13 mouse cellular contexts compared by ENCODE assay signal in the genomic region with DNA sequence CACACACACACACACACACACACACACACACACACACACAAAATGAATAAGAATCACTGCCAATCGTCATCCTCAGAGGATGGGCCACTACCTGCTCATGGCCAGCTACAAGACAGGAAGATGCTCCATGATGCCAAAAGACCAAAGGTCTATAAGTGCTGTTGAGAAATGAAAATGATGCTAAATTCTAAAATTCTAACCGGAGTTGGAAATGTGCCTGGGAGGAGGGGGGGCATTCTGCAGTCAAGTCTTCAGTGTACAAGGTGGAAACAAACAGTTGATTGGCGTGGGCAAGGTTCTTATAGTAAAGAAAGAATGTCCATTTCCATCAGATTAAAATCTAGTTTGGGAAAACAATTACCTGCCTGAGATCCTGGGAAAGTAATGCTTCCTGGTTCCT.
DNase-seq lines count a peak whose midpoint lies in the region; ATAC-seq lines count a peak whose summit lies in the region.
"Had no signal": no experiment of that assay in that cellular context is flagged by ENCODE, and none has a peak within 500 bp of the region (broad histone marks: within the 10 kb centered on the region; RNA-seq: fewer than 3 reads in every experiment).

No protein-coding gene starts in this region.

- no peaks in the 10 kb centered on the region for H3K27me3 ChIP-seq in embryonic facial prominence, embryonic 13.5 days
- no peaks in the 10 kb centered on the region for H3K27me3 ChIP-seq in embryonic facial prominence, embryonic 10.5 days (replicated peaks; ENCODE audit: low read depth, poor library complexity, severe bottlenecking)
- H3K27me3 ChIP-seq in limb, embryonic 12.5 days, result no peaks in the 10 kb centered on the region
- no peaks in the 10 kb centered on the region for H3K27me3 ChIP-seq in limb, embryonic 10.5 days (ENCODE audit: low read depth, poor library complexity, severe bottlenecking)
- H3K27me3 ChIP-seq in neural tube, embryonic 15.5 days (replicated peaks), result no peaks in the 10 kb centered on the region

- peak overlapping the region; percentile 72; the same call in 1 of the 2 replicates for H3K27ac ChIP-seq in embryonic facial prominence, embryonic 13.5 days
- H3K27ac ChIP-seq in embryonic facial prominence, embryonic 10.5 days (replicated peaks), result no peak overlapping the region
- peak overlapping the region; percentile 59; the same call in 1 of the 2 replicates for H3K27ac ChIP-seq in limb, embryonic 12.5 days
- H3K27ac ChIP-seq in limb, embryonic 10.5 days, result no peak overlapping the region
- H3K27ac ChIP-seq in neural tube, embryonic 15.5 days (replicated peaks), result 0 out of 2 replicates have a peak overlapping the region, but pooled peaks have one; percentile 45
- H3K27ac ChIP-seq: liver, embryonic 14.5 days had no signal

- no peak for DNase-seq in embryonic facial prominence, embryonic 10.5 days (ENCODE audit: low spot score)
- DNase-seq in limb, embryonic 10.5 days (ENCODE audit: low spot score), result no peak
- peak; percentile 53 for DNase-seq in kidney, postnatal 25 days
- DNase-seq in spleen, postnatal 14 days (ENCODE audit: low spot score in 2 of 2), result no peak
- DNase-seq: cerebellum, adult 2 months; thymus, postnatal 14 days had no signal

- no peak overlapping the region for H3K9ac ChIP-seq in embryonic facial prominence, embryonic 13.5 days
- no peak overlapping the region for H3K9ac ChIP-seq in limb, embryonic 12.5 days (replicated peaks)
- no peak overlapping the region for H3K9ac ChIP-seq in neural tube, embryonic 15.5 days (replicated peaks)
- H3K9ac ChIP-seq: liver, embryonic 14.5 days had no signal

- no peak overlapping the region for H3K4me3 ChIP-seq in embryonic facial prominence, embryonic 13.5 days
- no peak overlapping the region for H3K4me3 ChIP-seq in embryonic facial prominence, embryonic 10.5 days
- no peak overlapping the region for H3K4me3 ChIP-seq in limb, embryonic 12.5 days (replicated peaks)
- no peak overlapping the region for H3K4me3 ChIP-seq in limb, embryonic 10.5 days
- no peak overlapping the region for H3K4me3 ChIP-seq in neural tube, embryonic 15.5 days (replicated peaks)

- WGBS in embryonic facial prominence, embryonic 13.5 days, result 76% methylated on average over 3 of the region's 3 CpGs
- 85% methylated on average over 3 of the region's 3 CpGs for WGBS in embryonic facial prominence, embryonic 10.5 days
- WGBS in limb, embryonic 12.5 days, result 83% methylated on average over 3 of the region's 3 CpGs
- WGBS in limb, embryonic 10.5 days, result 84% methylated on average over 3 of the region's 3 CpGs
- 80% methylated on average over 3 of the region's 3 CpGs for WGBS in neural tube, embryonic 15.5 days

- no peak for ATAC-seq in embryonic facial prominence, embryonic 13.5 days (ENCODE audit: insufficient number of reproducible peaks, insufficient read depth, low FRiP score, low TSS enrichment, low read depth)
- ATAC-seq in limb, embryonic 12.5 days (ENCODE audit: insufficient number of reproducible peaks, insufficient read depth, low FRiP score, low TSS enrichment, low read depth), result no peak
- ATAC-seq in neural tube, embryonic 15.5 days (ENCODE audit: low FRiP score), result no peak
- no peak for ATAC-seq in granulocyte monocyte progenitor cell, adult 5-6 weeks (replicated peaks; ENCODE audit: poor library complexity, severe bottlenecking)
- ATAC-seq: forebrain, embryonic 16.5 days had no signal

- H3K36me3 ChIP-seq in embryonic facial prominence, embryonic 13.5 days, result no peaks in the 10 kb centered on the region
- H3K36me3 ChIP-seq in embryonic facial prominence, embryonic 10.5 days (replicated peaks), result no peaks in the 10 kb centered on the region
- H3K36me3 ChIP-seq in limb, embryonic 12.5 days, result no peaks in the 10 kb centered on the region
- no peaks in the 10 kb centered on the region for H3K36me3 ChIP-seq in limb, embryonic 10.5 days
- H3K36me3 ChIP-seq in neural tube, embryonic 15.5 days, result no peaks in the 10 kb centered on the region

- H3K4me2 ChIP-seq in embryonic facial prominence, embryonic 13.5 days, result no peak overlapping the region
- no peak overlapping the region for H3K4me2 ChIP-seq in limb, embryonic 12.5 days
- H3K4me2 ChIP-seq in neural tube, embryonic 15.5 days, result no peak overlapping the region
- H3K4me2 ChIP-seq: heart, embryonic 11.5 days had no signal

- H3K9me3 ChIP-seq in embryonic facial prominence, embryonic 13.5 days, result no peaks in the 10 kb centered on the region
- H3K9me3 ChIP-seq in embryonic facial prominence, embryonic 10.5 days, result no peaks in the 10 kb centered on the region
- no peaks in the 10 kb centered on the region for H3K9me3 ChIP-seq in limb, embryonic 12.5 days
- H3K9me3 ChIP-seq in limb, embryonic 10.5 days (replicated peaks), result no peaks in the 10 kb centered on the region
- no peaks in the 10 kb centered on the region for H3K9me3 ChIP-seq in neural tube, embryonic 15.5 days (replicated peaks)

- peaks cover 17% of the 10 kb centered on the region for H3K4me1 ChIP-seq in embryonic facial prominence, embryonic 13.5 days
- H3K4me1 ChIP-seq in embryonic facial prominence, embryonic 10.5 days, result peaks cover 18% of the 10 kb centered on the region
- H3K4me1 ChIP-seq in limb, embryonic 12.5 days (replicated peaks), result peaks cover 37% of the 10 kb centered on the region
- H3K4me1 ChIP-seq in limb, embryonic 10.5 days, result peaks cover 4% of the 10 kb centered on the region; the same call in 1 of the 2 replicates
- H3K4me1 ChIP-seq in neural tube, embryonic 15.5 days, result peaks cover 28% of the 10 kb centered on the region

Comparison
In these comparisons a context has a peak if more than half of its experiments do, and no peak if none do; other contexts are left out.
1. H3K27ac ChIP-seq: peak in embryonic facial prominence, embryonic 13.5 days (single experiment), limb, embryonic 12.5 days (single experiment) and neural tube, embryonic 15.5 days (single experiment); none in embryonic facial prominence, embryonic 10.5 days (single experiment) and limb, embryonic 10.5 days (single experiment).
2. DNase-seq: peak in kidney, postnatal 25 days (2 of 2); none in embryonic facial prominence, embryonic 10.5 days (single experiment), limb, embryonic 10.5 days (single experiment) and spleen, postnatal 14 days (0 of 2).